Mouse (Mus musculus): ENCODE measurements around the gene Ly6g6c. TPM values are rescaled to one million over a fixed set of nuclear protein-coding genes. Genes with fewer than 3 reads are reported as not detected.

Gene Ly6g6c
- polyA plus RNA-seq, 1 experiment from 2014 or later, result 0.38 TPM

DNA sequence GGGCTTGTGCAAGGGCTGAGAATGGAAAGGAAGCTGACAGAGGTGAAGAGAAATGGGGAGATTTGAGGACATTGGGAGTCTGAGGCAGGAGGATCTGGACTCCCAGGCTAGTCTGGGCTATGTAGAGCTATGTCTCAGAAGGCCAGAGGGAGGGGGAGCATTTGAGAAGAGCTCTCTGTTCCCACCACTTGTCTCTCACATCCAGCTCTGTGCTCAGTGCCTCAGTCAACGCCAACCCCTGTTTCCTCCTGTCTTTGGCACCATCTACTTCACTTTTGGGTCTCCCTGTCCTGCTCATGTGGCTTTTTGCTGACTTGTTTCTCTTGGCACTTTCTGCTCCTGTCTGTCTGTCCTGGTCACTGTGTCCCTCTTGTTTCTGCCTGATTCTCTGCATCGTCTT lies 12.1 kb downstream of the Ly6g6c start:
- peak overlapping the region; percentile 69; the same call in 1 of the 2 replicates for H3K27ac ChIP-seq (ENCODE audit: low read depth)
- 0 out of 2 replicates have a peak, but pooled peaks cover 4% of the 10 kb centered on the region for H3K4me1 ChIP-seq (ENCODE audit: insufficient read depth)
- peak overlapping the region; percentile 21 for H3K4me3 ChIP-seq (ENCODE audit: low read depth, low read length)
- TF ChIP-seq CTCF (IDR thresholded peaks at IDR 0.05; ENCODE audit: low read depth), result no peak
- H3K9ac ChIP-seq, result peak overlapping the region; percentile 44
- no peaks in the 10 kb centered on the region for H3K36me3 ChIP-seq (ENCODE audit: insufficient read depth)
- no peak for DNase-seq
- ATAC-seq (ENCODE audit: insufficient read depth), result no peak
- WGBS, result 33% methylated on average over 2 of the region's 2 CpGs
- H3K9me3 ChIP-seq (ENCODE audit: low read depth, low read length), result no peaks in the 10 kb centered on the region
- H3K4me2 ChIP-seq, result peak overlapping the region; percentile 54
- no peaks in the 10 kb centered on the region for H3K27me3 ChIP-seq (ENCODE audit: insufficient read depth, low read length)

GRCm38 (mm10) chr17:35077786-35078233 lies 12.6 kb downstream of the Ly6g6c start, which contains the start of gene Ly6g6d:
Gene Ly6g6d (minus strand): TSS chr17:35078065.
- Histone ChIP-seq H3K36me3 (ENCODE audit: insufficient read depth) (no peaks in the 10 kb centered on the region), H3K4me2 (peak within 1 kb of the TSS; percentile 54), H3K9me3 (ENCODE audit: low read depth, low read length) (no peaks in the 10 kb centered on the region), H3K4me1 (ENCODE audit: insufficient read depth) (0 out of 2 replicates have a peak, but pooled peaks cover 4% of the 10 kb centered on the region), H3K27ac (ENCODE audit: low read depth) (peak within 1 kb of the TSS; percentile 69; the same call in 1 of the 2 replicates), H3K4me3 (ENCODE audit: low read depth, low read length) (peak within 1 kb of the TSS; percentile 21), H3K27me3 (ENCODE audit: insufficient read depth, low read length) (no peaks in the 10 kb centered on the region), H3K9ac (peak within 1 kb of the TSS; percentile 44)
- peak; percentile 65 for TF ChIP-seq CTCF (IDR thresholded peaks at IDR 0.05; ENCODE audit: low read depth)
- DNase-seq, result peak; percentile 60
- WGBS, result 10% methylated on average over 14 of the region's 14 CpGs
- ATAC-seq (ENCODE audit: insufficient read depth), result peak; percentile 75

DNA sequence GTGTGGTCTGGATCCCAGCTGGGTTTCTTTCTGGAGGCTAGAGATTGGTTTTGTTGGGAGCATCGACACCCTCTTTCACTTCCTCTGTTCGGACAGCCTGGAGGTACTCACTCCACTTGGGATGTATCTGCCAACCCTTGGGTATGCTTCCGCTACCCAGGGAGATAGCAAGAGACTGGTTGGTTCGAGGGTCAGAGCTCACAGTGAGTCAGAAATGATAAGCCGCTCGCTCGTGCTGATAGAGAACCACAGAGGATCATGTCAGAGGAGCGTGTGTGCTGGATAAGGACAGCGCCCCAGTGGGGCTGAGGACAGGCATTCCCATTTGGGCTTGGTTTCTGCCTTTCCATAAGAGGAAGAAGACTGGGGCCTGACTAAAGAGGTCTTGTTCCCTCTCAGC lies 14.6 kb downstream of the Ly6g6c start:
- 40% methylated on average over 9 of the region's 9 CpGs for WGBS
- Histone ChIP-seq H3K9ac (peak overlapping the region; percentile 15; the same call in 1 of the 2 replicates), H3K27me3 (ENCODE audit: insufficient read depth, low read length) (no peaks in the 10 kb centered on the region), H3K27ac (ENCODE audit: low read depth) (no peak overlapping the region), H3K9me3 (ENCODE audit: low read depth, low read length) (no peaks in the 10 kb centered on the region), H3K4me1 (ENCODE audit: insufficient read depth) (0 out of 2 replicates have a peak, but pooled peaks cover 4% of the 10 kb centered on the region), H3K36me3 (ENCODE audit: insufficient read depth) (no peaks in the 10 kb centered on the region), H3K4me3 (ENCODE audit: low read depth, low read length) (no peak overlapping the region), H3K4me2 (no peak overlapping the region)
- ATAC-seq (ENCODE audit: insufficient read depth), result no peak
- DNase-seq, result no peak
- TF ChIP-seq CTCF (IDR thresholded peaks at IDR 0.05; ENCODE audit: low read depth), result no peak

DNA sequence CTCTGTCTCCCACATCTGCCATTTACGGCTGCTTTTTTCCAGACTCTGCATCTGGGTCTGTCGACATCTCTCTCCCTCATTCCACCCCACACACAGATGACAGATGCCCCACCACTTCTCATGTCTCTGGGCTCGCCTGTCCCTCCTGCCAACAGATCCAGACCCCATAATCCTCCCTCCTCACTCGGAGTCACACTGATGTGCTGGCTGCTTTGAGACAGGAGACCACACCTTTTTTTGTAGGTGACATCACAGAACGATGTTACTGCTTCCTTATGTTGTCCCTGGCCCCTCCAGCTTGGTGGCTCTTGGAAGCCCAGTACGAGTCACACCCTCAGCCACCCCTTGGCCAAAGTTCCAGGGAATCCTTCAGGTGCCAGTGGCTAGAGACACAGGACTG lies 15.1 kb downstream of the Ly6g6c start:
- no peaks in the 10 kb centered on the region for H3K27me3 ChIP-seq (ENCODE audit: insufficient read depth, low read length)
- no peak overlapping the region for H3K4me3 ChIP-seq (ENCODE audit: low read depth, low read length)
- H3K4me1 ChIP-seq (ENCODE audit: insufficient read depth), result 0 out of 2 replicates have a peak, but pooled peaks cover 4% of the 10 kb centered on the region
- H3K27ac ChIP-seq (ENCODE audit: low read depth), result no peak overlapping the region
- 46% methylated on average over 6 of the region's 6 CpGs for WGBS
- DNase-seq, result no peak
- peak overlapping the region; percentile 15; the same call in 1 of the 2 replicates for H3K9ac ChIP-seq
- ATAC-seq (ENCODE audit: insufficient read depth), result no peak
- H3K9me3 ChIP-seq (ENCODE audit: low read depth, low read length), result no peaks in the 10 kb centered on the region
- no peaks in the 10 kb centered on the region for H3K36me3 ChIP-seq (ENCODE audit: insufficient read depth)
- H3K4me2 ChIP-seq, result no peak overlapping the region
- no peak for TF ChIP-seq CTCF (IDR thresholded peaks at IDR 0.05; ENCODE audit: low read depth)

DNA sequence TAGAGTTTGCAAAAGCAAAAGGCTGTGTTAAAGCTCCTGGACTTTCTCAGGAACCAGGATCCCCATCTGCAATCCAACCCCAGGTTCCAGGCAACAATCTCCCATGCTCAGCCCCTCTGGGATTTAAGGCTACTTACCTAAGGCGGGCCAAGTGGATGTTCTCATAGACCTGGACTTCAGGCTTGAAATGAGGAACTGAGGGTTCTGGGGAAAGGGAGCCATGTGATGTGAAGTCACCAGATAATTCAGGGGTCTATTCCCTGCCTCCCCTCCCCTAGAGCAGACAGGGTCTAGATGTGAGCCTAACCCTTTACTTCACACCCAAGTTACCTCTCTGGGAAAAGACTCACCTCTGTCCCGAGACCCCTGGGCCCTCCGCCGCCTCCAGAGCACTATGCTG lies 15.5 kb downstream of the Ly6g6c start:
- Histone ChIP-seq H3K4me3 (ENCODE audit: low read depth, low read length) (no peak overlapping the region), H3K9ac (no peak overlapping the region), H3K9me3 (ENCODE audit: low read depth, low read length) (no peaks in the 10 kb centered on the region), H3K36me3 (ENCODE audit: insufficient read depth) (no peaks in the 10 kb centered on the region), H3K4me1 (ENCODE audit: insufficient read depth) (0 out of 2 replicates have a peak, but pooled peaks cover 4% of the 10 kb centered on the region), H3K4me2 (no peak overlapping the region), H3K27me3 (ENCODE audit: insufficient read depth, low read length) (no peaks in the 10 kb centered on the region), H3K27ac (ENCODE audit: low read depth) (no peak overlapping the region)
- ATAC-seq (ENCODE audit: insufficient read depth) (no peak), DNase-seq (no peak)
- TF ChIP-seq CTCF (IDR thresholded peaks at IDR 0.05; ENCODE audit: low read depth), result no peak
- WGBS, result 84% methylated on average over 4 of the region's 4 CpGs

GRCm38 (mm10) chr17:35082841-35083576 lies 17.8 kb downstream of the Ly6g6c start:
- DNase-seq, result no peak
- H3K4me3 ChIP-seq (ENCODE audit: low read depth, low read length), result no peak overlapping the region
- H3K9me3 ChIP-seq (ENCODE audit: low read depth, low read length), result no peaks in the 10 kb centered on the region
- H3K27ac ChIP-seq (ENCODE audit: low read depth), result no peak overlapping the region
- H3K9ac ChIP-seq, result no peak overlapping the region
- H3K4me1 ChIP-seq (ENCODE audit: insufficient read depth), result no peaks in the 10 kb centered on the region
- H3K36me3 ChIP-seq (ENCODE audit: insufficient read depth), result no peaks in the 10 kb centered on the region
- WGBS, result 79% methylated on average over 16 of the region's 16 CpGs
- no peak overlapping the region for H3K4me2 ChIP-seq
- H3K27me3 ChIP-seq (ENCODE audit: insufficient read depth, low read length), result no peaks in the 10 kb centered on the region
- ATAC-seq (ENCODE audit: insufficient read depth), result no peak
- no peak for TF ChIP-seq CTCF (IDR thresholded peaks at IDR 0.05; ENCODE audit: low read depth)

- Histone ChIP-seq H3K27me3 (ENCODE audit: insufficient read depth, low read length) (no peaks in the 10 kb centered on the region), H3K4me2 (no peak overlapping the region), H3K9ac (no peak overlapping the region), H3K4me1 (ENCODE audit: insufficient read depth) (no peaks in the 10 kb centered on the region), H3K27ac (ENCODE audit: low read depth) (no peak overlapping the region), H3K9me3 (ENCODE audit: low read depth, low read length) (no peaks in the 10 kb centered on the region), H3K36me3 (ENCODE audit: insufficient read depth) (no peaks in the 10 kb centered on the region), H3K4me3 (ENCODE audit: low read depth, low read length) (no peak overlapping the region)
- DNase-seq (no peak), ATAC-seq (ENCODE audit: insufficient read depth) (no peak)
- 64% methylated on average over 3 of the region's 3 CpGs for WGBS
- TF ChIP-seq CTCF (IDR thresholded peaks at IDR 0.05; ENCODE audit: low read depth), result no peak
Observed at GRCm38 (mm10) chr17:35083929-35084497, 18.8 kb downstream of the Ly6g6c start.

Measured in lung, embryonic 14.5 days (tissue).